Mouse (Mus musculus) olfactory bulb, adult 2 months (tissue): ENCODE data around the gene Srf.

Experiments
- CTCF ChIP-seq: fragments of 200-500 bp; IDR thresholded peaks from 2 replicates; pipeline ENCODE4 v1.5.1; 2012; ENCODE audit warnings: low read depth, mild to moderate bottlenecking, low read length, moderate library complexity; ENCODE audit not compliant: insufficient read depth
- POLR2A ChIP-seq: fragments of 200-500 bp; IDR thresholded peaks from 2 replicates; pipeline ENCODE4 v1.6.1; 2012; ENCODE audit warnings: mild to moderate bottlenecking, low read depth, low read length, moderate library complexity; ENCODE audit not compliant: insufficient read depth

- TF ChIP-seq POLR2A (no peak), CTCF (no peak)
Measured at GRCm38 (mm10) chr17:46597956-46598355, 42.0 kb upstream of the Srf start.
